Mouse (Mus musculus): Measurements from ENCODE around the gene 1700125H20Rik. TPM values are rescaled to one million over a fixed set of nuclear protein-coding genes. Genes with fewer than 3 reads are reported as not detected.

Gene 1700125H20Rik
- not detected in 4 replicates for total RNA-seq (2023; ENCODE audit: inconsistent age)

DNA sequence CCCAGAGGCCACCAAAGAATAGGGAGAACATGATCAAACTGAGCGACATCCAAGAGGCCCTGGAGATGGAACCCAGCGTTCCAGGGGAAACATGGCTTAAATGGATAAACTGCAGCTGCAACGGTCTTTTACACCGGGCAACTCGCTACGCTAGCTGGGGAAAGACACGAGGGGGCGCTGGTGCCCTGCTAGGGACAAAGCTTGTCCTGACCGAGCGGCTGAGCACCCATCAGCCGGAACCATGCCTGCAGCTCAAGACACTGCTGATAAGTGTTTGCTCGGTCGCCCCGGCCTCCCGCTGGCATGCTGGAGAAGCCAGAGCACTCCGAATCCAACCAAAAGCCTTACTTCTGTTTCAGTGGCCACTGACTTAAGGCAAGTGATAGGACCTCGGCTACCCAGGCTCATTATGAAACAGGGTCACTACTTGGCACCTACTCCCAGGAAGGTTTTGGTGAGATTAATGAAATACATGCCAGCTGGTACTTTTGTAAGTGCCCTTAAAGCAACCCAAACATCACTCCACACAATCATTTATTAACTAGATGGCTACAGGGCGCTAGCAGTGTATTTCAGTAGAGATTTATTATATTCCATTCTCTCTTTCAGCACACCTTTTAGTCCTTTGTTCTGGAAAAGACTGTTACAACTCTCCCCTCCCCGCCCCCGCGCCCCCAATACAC is at the start of gene 1700125H20Rik:
1700125H20Rik (plus strand) TSS at position 347 of the 683 bp plus-strand sequence.

DNA sequence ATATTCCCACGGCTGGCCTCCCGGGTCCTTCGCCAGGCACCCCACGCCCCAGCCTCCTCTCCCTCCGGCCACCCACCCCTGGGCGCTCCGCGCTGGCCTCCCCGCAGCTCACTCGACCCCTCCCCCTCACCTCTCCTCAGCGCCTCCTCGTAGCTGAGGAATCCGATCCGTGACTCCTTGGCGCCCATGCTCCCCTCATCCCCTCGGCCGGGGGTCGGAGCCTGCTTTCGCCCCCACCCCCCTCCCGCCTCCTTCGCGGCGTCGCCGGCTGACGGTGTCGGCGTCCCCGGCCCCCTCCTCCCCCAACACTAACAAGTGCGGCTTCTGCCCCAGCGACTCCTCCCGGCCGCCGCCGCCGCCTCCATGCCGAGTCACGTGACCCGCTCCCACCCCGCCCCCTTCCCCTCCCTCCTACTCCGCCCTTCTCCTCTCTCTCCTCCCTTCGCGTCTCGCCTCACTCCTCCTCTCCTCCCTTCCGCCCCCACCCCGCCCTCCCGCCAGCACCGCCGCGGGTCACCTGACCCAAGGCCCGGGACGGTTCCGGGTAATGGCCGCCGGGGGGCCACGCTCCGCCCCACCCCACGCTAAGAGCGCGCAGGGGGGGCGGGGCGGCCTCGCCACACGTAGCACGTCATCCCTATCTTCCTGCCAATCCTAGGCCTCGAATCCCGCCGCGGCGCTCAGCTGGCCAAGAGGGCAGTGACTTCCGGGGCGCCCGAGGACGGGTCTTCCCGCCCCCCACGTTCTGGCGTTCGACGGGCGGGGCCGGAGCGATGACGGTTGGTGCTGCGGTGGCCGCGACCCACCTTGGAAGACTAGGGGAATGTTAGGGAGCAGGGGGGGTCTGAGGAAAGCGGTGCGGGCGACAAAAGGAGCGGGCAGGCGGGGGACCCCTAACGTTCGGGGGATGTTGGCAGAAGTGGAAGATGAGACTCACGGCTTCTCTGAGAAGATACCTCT is 30.3 kb upstream of the 1700125H20Rik start, which contains the start of gene Usp32:
Usp32 (minus strand) TSS at position 581 of the 960 bp plus-strand sequence.

Other genes starting within 250 kb of the 1700125H20Rik start
- gene Car4, start 212.6 kb upstream of the 1700125H20Rik start, total RNA-seq (2023; ENCODE audit: inconsistent age), result not detected in 4 replicates
- gene Usp32, start 30.2 kb upstream of the 1700125H20Rik start, total RNA-seq (2023; ENCODE audit: inconsistent age), result 23.6 to 26.5 TPM (median 25.8 TPM) in 4 replicates
- gene Appbp2, start 64.7 kb downstream of the 1700125H20Rik start, total RNA-seq (2023; ENCODE audit: inconsistent age), result 21.2 to 24.3 TPM (median 22.9 TPM) in 4 replicates
- 34.0 to 36.3 TPM (median 35.7 TPM) in 4 replicates for gene Ppm1d, start 140.8 kb downstream of the 1700125H20Rik start, total RNA-seq (2023; ENCODE audit: inconsistent age)
- gene Bcas3, start 182.8 kb downstream of the 1700125H20Rik start, total RNA-seq (2023; ENCODE audit: inconsistent age), result 40.4 to 54.4 TPM (median 45.7 TPM) in 4 replicates

Measured in B cell, adult (primary cell).